Mouse (Mus musculus) NIH3T3 (cell line): ENCODE data around the gene Smug1.

Source experiments
- DNase-seq: peaks from one replicate; pipeline ENCODE4 v3.0.0-alpha.2; 2012; ENCODE audit warnings: low read depth

Smug1 gene

DNA sequence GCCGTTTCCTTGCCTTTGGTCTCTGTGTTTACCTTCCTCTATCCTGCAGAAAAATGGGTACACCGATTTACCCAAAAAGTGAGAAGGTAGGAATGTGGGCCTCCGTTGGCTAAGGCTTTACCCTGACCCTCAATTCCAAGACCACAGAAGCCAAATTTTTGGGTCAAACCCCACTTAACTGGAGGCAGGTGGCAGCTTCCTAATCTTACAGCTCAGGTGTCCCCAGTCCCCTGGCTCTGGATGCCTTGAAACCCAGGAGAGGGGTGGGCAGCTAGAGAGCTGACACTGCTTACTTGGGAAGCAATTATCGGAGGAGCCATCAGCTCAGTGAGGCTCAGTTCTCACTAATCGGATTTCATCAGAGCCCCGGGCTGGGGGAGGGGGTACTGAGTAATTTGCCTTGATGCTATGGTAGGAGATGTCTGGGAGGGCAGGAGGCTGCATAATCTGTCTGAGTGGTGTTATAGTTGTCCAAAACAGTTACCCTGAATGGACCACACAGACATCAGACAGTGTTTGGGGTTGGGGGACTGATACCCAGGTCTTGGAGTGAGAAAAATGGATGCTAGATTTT is at the start of gene Smug1:
TSS of gene Smug1 (minus strand) at position 51 of the 574 bp plus-strand sequence.
- no peak for DNase-seq

DNA sequence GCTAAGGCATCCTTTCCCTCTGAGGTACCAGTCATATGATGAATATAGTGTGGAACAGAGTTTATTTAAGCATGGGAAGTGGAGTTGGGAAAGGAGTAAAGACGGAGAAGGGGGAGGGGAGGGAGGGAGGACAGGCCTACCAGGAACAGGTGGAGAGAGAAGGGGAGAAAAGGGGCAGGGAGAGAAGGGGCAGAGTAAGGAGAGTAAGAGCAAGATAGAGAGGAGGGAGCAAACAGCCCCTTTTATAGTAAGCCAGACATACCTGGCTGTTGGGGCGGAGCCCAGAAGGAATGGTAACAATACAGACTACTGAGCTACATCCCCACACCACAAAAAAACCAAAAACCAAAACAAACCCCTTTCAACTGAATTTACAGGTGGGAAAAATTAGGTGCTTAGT is 49.2 kb upstream of the Smug1 start:
- peak; percentile 37 for DNase-seq

DNA sequence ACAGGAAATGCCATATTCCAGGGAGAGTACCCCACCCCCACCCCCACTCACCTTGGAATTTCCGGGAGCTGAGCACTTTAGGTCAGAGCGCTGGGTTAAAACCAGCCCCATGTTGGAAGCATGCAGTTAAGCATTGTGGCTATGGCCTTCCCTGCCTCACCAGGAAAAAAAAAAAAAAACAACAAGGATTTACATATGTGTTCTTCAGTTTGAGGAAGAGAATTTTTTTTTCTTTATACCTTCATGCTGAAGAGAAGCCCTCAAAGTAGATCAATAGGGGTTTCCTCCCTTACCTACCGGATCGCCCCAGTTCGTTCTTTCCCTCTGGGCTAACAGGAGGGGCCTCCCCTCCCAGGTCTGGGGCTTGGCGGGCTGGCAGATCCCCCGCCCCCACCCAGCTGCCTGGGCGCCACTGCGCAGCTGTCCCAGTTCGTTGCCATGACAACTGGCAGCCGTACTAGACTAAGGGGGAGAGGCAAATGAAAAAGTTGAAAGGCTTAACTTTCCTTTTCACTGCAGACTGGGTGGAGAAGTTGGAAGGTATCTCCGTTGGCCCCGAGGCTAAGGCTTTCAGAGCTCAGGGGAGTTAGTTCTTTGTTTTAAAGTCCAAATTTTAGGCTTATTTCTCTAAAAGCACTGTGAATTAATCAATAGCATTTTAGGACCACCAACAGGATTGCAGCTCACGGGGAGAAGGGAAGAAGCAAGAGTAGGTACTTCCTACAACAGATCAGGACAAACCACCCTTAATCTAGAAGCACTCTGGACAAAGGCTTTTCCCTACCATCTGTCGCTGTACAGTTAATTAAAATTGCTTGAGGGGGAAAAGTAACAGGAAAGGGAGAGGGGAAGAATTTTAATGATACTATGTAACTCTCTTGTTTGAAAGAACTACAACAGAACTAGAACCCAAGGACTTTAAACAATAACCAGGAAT is 48.3 kb upstream of the Smug1 start:
- DNase-seq, result peak; percentile 96

DNA sequence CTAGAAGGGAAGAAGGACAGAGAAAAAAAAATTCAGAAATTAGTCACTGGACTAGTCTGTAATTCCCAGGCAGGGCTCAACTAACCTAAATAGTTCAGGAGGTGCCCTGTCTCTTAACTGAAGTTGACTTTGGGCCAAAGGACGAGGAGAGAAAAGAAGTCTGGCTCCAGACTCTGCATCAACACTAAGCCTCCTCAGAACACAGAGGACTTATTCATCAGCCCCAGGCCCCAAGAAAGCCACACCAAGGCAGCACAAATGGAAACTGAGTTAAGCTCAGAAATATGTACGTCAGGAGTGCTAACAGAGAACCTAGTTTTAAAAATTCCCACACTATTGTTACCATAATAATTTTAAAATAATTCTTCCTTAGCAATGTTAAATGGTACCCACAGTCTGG is 47.3 kb upstream of the Smug1 start:
- DNase-seq, result peak; percentile 54

DNA sequence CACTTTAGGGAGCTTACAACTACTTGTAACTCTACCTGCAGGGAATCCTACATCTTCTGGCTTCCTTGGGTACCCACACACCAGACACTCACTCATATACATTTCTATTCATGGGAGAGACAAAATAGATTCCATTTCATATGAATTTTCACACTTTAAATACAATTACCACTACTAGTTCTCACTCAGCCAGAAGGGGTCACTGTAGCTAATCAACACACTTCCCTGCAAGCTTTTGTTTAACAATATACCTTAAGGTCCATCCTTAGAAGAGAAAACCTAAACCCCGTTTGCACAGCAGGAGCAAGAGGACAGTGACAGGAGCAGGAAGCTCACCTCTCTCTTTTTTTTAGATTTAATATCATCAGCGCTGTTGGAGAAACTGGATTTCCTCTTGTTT is 38.3 kb upstream of the Smug1 start:
- peak; percentile 72 for DNase-seq

DNA sequence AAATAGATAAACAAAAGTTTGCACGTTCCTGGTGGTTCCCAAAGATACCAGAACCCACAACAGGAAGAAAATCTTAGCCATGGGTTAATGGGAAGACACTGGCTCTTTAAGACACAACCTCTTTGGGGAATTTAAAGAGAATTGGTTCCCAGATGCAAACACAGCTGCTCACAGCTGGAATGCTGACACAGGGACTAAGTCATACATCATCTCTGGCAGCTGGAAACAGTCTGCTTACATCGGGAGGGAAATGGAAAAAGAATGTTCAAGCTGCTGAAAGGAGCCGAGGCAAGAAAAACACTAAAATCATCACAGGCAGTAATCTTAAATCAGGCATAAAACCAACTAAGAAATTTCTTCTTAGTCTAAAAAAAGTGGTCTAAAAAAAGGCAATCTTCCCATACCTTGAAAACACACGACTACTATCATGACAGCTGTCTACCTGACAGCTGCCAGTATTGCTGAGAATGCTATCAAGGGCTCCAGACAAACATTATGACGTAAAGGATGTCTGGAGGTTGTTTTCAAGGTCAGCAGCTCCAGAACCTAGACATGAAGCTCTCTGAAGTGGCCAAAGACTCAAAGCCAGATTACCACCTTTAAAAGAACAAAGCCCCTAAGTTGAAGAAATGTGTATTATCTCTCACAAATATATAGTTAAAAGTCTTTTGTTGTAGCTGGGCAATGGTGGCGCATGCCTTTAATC is 35.3 kb upstream of the Smug1 start:
- DNase-seq, result peak; percentile 80

DNA sequence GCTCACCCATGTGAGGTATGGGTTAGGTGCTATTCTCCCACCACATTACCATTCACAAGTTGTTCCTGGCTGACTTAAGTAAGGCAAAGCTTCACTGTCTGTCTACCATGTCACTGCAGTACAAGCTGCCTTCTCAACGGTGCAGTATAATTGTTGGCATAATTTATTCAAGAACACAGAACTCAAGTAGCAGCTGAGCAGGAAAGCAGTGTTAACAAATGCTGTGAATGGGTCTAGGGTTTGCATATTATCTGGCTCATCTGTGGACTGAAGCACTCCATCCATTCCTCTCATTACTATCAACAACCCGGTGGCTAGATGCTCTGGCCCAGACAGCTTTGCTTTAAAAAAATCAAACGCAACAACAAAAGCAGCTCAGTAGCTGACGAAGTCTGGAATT is 30.9 kb upstream of the Smug1 start:
- DNase-seq, result no peak

DNA sequence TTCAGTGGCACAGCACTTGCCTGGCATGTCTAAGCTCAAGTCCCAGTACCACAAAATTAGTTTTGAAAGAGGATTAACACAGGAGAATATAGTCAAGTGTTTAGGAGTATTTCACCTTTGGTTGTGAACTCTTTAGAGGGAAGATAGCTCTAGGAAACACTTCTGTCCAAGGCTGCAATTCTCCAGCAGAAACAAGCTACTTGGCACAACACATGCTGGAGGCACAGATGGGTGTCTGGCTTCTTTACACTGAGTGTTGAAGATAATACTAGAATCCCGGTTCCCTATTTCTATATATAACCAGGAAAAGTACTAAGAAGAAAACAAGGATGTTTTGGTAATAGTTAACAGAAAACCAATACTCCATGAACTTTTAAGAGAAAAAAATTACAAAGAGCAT is 29.9 kb upstream of the Smug1 start:
- no peak for DNase-seq

DNA sequence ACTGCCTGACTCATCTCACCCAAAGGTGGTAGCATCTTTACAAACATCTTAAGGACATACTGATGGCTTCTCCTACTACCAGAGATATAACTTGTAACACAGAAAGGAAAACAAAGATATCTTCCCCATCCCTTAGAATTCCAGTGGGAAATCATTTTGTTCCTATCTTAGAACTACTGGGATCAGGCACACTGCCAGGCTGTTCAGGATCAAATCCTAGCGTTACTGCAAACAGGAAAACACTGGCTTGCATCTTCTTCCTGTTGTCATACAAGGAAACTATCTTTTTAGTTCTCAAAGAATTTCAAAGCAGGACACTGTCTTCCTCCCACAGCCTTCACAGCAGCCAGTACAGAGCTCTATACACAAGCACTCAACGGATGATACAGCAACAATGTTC is 26.7 kb upstream of the Smug1 start:
- no peak for DNase-seq

DNA sequence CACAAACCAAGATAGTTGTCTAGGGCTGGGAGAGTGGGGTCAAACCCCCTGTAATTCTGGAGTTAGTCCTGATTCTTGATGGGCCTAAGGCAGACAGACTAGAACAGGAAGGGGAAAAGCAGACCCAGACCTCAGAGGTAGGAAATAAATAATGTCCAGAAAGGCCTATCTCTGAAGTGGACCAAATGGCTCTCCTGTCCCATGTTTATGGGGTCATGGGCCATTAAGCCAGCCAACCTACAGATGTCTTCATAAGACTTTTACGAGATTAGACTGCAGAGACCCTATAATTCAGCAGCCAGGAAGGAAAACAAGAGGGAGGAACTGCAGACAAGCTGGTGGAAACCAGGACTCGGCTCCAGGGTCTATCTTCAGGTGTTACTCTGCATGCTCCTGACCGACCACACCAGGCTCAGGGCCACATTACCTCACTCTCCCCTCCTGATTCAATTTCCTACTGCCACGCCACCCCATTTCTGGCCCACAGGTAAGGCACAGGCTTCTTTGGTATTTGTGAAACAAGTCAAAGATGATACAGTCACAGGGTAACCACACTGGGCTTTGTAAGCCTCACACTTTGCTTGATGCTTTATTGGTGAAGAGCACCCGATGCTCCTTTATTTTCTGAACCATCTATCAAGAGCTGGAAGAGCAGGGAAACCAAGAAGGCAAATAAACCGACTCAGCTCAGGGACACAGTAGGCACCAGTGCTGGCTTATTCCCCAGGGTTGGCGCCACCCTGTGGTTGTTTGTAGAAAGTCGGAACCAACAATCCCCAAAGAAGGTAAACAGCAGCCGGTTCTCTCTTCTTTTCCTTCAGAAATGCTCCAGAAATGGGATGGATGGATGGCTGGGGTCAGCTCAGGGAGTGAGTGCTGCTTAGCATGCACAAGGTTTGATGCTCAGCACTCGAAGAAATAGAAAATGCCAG is 23.9 kb upstream of the Smug1 start:
- peak; percentile 74 for DNase-seq

DNA sequence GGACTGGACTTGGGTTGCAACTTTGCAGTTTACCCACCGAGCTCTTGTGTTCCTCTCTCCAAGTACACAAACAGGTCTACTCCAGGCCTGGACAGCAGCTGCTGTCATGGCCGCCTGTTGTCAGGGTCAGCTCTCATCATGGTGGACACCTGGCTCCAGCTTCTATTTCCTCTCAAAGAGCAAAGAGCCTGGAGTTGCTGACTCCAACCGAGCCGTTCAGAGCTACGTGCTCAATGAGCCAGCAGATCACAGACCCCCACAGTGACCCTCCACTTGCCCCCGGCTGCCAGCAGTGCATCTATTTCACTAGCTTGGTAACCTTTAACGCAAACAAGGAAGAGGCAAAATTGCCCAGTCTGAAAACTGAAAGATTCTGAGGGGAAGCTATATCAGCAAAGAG is 23.2 kb upstream of the Smug1 start:
- DNase-seq, result no peak

DNA sequence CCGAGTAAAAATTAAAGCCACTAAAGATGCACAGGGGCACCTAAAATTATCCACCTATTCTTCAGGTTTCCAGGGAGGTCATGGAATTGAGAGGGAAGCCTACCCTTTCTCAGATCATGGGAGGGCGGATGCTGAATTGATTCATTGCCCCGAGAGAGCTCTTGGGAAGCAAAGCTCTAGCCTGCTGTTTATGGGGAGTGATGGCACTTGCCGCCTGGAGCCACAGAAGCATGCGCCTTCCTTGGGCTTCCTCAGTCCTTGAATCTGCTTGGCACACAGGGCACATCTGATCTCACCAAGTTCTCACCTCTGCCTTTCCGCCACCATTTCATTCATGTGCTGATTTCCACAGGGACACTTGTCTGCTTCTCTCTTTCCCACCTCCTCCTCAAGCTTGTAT is 20.9 kb upstream of the Smug1 start:
- no peak for DNase-seq

DNA sequence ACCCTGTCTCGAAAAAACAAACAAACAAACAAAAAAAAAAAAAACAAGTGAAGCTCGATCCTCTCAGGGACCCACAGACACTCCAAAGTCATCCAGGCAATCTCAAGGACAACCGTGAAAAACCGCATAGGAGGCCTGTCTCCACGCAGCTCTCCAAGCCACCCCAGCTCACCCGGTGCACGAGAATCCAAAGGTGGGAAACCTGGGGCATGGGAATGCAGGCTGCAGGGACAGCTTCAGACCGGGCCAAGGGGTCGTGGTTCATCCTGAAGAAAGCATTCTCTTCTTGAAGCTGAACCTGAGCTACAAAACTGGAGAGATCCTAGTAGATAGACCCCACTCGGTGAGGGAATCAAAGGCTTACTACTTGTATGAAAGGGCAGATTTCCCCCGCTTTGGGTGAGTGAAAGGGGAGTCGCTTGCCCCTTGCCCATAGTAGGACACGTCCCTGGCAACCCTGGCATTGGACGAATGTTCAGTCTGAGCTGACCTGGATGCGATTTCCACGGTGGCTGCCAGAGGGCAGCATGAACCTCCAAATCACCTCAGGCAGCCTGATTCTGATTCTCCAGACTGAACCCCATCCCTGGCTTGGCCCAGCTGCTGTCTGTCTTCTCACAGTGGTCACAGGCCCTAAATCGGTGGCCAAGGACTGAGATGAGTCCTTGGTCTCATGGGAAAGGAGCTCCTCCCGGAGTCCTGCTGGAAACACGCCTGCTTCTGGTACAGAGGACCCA is 18.7 kb upstream of the Smug1 start:
- peak; percentile 85 for DNase-seq

DNA sequence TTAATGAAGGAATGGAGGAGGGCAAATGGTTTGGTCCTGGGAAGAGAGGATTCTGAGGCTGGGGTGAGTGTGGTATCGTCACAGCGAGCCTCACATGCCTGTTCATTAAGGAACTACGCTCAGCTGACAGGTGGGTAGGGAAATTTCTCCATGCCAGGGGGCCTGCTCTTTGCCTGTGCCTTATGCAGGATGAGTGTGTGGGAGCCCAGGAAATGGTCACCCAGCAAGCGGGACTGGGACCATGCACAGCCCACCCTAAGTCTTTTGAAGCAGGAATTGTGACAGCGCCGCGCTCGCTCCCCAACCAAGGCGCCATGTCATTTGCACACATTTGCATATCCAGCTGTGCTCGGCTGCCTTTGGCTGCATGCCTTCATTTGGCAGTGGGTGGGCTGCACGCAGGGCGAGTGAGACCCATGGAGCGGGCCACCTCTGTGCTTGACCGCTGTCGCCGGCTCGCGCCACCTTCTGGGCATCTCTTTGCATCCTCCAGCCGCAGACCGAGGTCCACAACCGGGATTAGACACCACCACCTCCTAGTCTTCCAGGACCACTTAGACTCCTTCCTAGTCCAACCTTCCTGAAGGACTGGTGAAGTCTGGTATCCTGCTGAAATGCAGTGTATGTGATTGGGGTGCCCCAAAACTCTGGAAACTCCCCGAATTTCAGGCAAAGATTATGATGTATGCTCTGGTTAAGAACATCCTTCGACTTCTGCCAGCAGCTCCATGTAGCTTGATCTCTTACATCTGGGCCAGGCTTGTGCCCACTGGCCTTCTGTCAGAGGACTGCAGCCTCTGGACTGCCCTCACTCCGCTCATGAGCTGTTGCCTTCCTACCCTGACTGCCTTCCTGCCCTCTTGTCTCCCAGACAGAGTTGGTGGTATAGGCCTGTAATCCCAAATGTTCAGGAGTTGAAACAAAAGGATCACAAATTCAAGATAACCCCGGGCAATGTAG is 17.0 kb upstream of the Smug1 start:
- DNase-seq, result no peak

DNA sequence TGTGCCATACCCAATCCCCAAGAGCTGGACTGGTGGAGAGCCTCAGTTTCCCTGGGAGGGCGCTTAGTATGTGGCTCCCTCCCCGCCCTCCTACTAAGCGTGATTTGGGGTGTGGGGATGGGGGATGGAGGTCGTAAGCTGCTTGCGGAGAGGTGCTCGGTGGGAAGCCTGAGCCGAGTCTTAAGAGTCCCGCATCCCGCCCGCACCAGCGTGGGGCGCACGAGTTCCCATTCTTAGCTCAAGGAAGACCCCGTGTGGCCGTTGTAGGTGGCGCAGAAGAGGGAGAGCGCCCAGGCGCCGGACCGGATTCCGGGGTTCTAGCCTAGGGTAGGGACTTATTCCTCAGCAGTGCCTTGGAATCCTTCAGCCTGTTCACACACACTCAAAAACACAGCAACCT is 16.2 kb upstream of the Smug1 start:
- DNase-seq, result peak; percentile 73

DNA sequence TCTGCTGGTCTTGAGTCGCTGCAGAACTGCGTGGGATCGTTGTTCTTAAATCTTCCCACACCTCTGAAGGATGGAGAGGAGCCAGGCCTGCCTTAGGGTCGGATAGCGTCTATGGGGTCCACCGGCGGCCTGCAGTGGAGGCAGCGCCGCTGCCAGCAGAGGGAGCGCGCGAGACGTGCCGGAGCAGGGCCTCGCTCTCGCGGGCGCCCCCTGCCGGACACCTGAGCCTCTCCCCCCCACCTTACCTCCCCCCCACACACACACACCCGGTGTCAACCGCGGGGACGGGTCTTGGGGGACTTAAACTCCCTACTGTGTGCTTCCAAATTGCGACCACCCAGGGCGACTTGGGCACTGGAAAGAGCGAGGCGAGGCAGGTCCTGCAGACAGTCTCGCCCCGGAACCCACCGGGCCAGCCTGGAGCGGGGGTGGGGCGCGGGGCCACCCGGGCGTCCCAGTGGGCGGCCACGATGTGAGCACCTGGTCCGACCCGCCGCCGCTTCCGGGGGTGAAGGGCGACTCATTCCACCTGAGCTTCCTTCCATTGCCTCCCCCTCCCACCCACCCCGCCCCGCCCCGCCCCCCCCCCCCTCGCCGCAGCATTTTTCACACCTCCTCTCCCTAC is 15.4 kb upstream of the Smug1 start:
- peak; percentile 91 for DNase-seq

DNA sequence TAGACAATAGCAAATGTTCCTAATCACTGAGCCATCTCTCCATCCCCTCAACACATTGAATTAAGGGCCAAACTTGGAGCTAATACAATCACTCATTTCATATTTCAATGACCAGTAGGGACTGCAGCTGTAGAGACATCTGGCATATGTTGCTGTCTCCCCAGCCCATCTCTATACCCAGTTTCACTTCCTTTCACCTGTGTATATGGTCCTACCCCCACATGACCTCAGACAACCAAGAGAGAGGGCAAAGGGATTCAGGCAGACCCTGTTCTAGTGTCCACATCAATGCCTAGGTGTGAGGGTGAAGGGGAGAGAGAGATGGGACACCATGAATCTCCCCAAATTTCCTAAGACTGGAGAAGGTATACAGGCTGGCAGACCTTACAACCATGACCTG is 13.5 kb upstream of the Smug1 start:
- DNase-seq, result no peak

DNA sequence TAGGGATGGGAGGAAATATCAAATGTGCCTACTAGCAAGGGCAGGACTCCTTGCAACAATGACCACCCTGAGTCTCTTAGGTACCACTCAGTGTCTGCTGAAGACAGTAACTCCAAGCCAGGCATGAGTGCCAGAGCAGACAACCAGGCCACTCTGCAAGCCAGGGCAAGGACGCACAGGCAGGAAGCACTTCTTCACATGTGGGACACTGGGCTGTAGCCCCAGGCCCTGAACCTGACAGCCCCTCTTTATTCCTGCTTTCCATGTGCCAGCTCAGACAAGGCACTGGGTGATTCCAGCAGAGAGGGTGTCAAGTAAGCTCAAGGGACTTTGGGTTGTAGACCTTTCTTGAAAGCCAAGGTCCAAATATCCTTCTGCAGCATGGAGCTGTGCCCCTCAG is 11.9 kb upstream of the Smug1 start:
- no peak for DNase-seq

DNA sequence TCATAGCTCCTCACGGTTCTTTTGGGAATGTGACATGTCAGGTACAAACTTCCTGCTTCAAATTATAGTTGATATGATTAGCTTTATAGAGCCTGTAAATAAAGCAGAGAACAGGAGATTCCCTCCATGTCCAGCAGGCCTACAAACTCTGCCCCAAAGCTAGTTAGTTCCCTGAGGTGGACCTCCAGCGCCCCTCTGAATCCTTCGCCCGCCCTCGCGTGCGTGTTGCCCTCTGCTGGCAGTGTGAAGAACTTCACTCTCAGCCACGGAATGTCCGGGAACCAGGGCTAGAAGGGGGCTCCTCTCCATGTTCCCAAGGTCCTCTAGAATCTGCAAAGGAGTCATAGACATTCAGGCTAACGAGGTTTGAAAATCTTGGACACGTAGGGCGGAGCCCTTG is 11.2 kb upstream of the Smug1 start:
- DNase-seq, result peak; percentile 64

DNA sequence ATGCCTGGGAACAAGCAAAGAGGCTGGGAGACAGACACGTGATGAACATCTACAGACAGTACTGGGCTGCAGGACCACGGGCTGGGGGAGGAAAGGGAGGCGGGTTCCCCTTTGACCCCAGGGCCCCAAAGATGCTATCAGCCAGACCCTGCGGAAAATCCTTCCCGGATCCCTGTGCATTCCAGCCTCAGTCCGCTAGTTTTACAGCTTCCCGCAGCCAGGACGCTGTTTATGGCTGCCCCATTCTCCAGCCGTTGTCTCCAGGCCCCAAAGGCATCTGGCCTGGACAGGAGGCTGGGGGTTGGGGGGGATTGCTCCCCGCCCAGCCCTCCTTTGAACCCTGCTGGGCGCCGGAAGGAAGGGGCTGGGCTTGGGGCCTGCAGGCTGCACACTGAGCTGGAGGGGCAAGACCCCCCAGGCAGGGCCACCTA is 10.7 kb upstream of the Smug1 start:
- no peak for DNase-seq
